Mouse (Mus musculus) lung, embryonic 15.5 days (tissue): ENCODE data around the gene Aptx. TPM values are rescaled to one million over a fixed set of nuclear protein-coding genes. Genes with fewer than 3 reads are reported as not detected.
A peak's percentile ranks its signal among the peaks of the same experiment; 100 is the strongest.

ENCODE experiments used
- ATAC-seq: fragments of 200-750 bp; cut with Nextera tagmentation; 2 replicates; pipeline ENCODE4 v1.8.0; 2017; ENCODE audit warnings: moderate number of reproducible peaks, borderline replicate concordance; ENCODE audit not compliant: low FRiP score, low TSS enrichment; ENCODE audit errors: extremely low read depth
- H3K27ac ChIP-seq: fragments of 300-500 bp; sonication (generic); 2 replicates; pipeline ENCODE4 v1.5.1; 2015; ENCODE audit warnings: moderate library complexity, mild to moderate bottlenecking, inconsistent platforms
- H3K27me3 ChIP-seq: fragments of 300-500 bp; sonication (generic); 2 replicates; pipeline ENCODE4 v1.6.1; 2015; ENCODE audit warnings: inconsistent platforms
- H3K36me3 ChIP-seq: fragments of 300-500 bp; sonication (generic); 2 replicates; pipeline ENCODE4 v1.6.1; 2015; ENCODE audit warnings: inconsistent platforms
- H3K4me1 ChIP-seq: fragments of 300-500 bp; sonication (generic); 2 replicates; pipeline ENCODE4 v1.6.1; 2015; ENCODE audit warnings: inconsistent platforms
- H3K4me2 ChIP-seq: fragments of 300-500 bp; sonication (generic); 2 replicates; pipeline ENCODE4 v1.6.1; 2015; ENCODE audit warnings: inconsistent platforms, mild to moderate bottlenecking, moderate library complexity
- H3K4me3 ChIP-seq: fragments of 300-500 bp; sonication (generic); 2 replicates; pipeline ENCODE4 v1.5.1; 2015; ENCODE audit warnings: mild to moderate bottlenecking, inconsistent platforms
- H3K9ac ChIP-seq: fragments of 300-500 bp; sonication (generic); 2 replicates; pipeline ENCODE4 v1.6.1; 2015; ENCODE audit warnings: inconsistent platforms
- H3K9me3 ChIP-seq: fragments of 300-500 bp; sonication (generic); 2 replicates; pipeline ENCODE4 v1.6.1; 2016; ENCODE audit warnings: inconsistent platforms
- WGBS: fragments of 180-500 bp; shearing (Covaris S2); methylation state at CpG from one replicate; pipeline ENCODE4 v1.1.7; 2015; 5-methylcytosine and 5-hydroxymethylcytosine counted together
- polyA plus RNA-seq: library from polyadenylated mRNA; unstranded; fragments of >200 nt; fragmentation: Nextera tagmentation; extraction: Ambion mirVana; gene quantifications from 2 replicates; pipeline ENCODE4 v1.2.1, GENCODE M21; 2015

Gene Aptx
- polyA plus RNA-seq, 1 experiment from 2014 or later: 28.6 TPM

GRCm38 (mm10) chr4:40701796-40702195 is 1.2 kb downstream of the Aptx start:
- H3K27me3 ChIP-seq: no peaks in the 10 kb centered on the region
- H3K4me1 ChIP-seq: peaks cover 18% of the 10 kb centered on the region
- peak overlapping the region; percentile 67 for H3K4me2 ChIP-seq
- no peak overlapping the region for H3K9ac ChIP-seq
- whole genome bisulfite sequencing: 68% methylated on average over 3 of the region's 3 CpGs
- no peak overlapping the region for H3K27ac ChIP-seq
- no peaks in the 10 kb centered on the region for H3K9me3 ChIP-seq
- H3K36me3 ChIP-seq: no peaks in the 10 kb centered on the region; the same call in 1 of the 2 replicates
- no peak for ATAC-seq
- peak overlapping the region; percentile 61 for H3K4me3 ChIP-seq

- peaks cover 8% of the 10 kb centered on the region for H3K36me3 ChIP-seq
- no peak overlapping the region for H3K27ac ChIP-seq
- no peak overlapping the region for H3K4me3 ChIP-seq
- WGBS: 83% methylated on average over 8 of the region's 8 CpGs
- ATAC-seq: no peak
- no peak overlapping the region for H3K4me2 ChIP-seq
- peaks cover 18% of the 10 kb centered on the region for H3K4me1 ChIP-seq
- H3K9me3 ChIP-seq: no peaks in the 10 kb centered on the region
- H3K27me3 ChIP-seq: no peaks in the 10 kb centered on the region
- H3K9ac ChIP-seq: no peak overlapping the region
These were observed 2.8 kb downstream of the Aptx start for GRCm38 (mm10) chr4:40700216-40700615.

GRCm38 (mm10) chr4:40697059-40697458 is 5.9 kb downstream of the Aptx start:
- ATAC-seq: no peak

GRCm38 (mm10) chr4:40691100-40691499 is 11.9 kb downstream of the Aptx start:
- Histone ChIP-seq H3K36me3 (peaks cover 59% of the 10 kb centered on the region), H3K4me2 (no peak overlapping the region)
- WGBS: 86% methylated on average over 11 of the region's 11 CpGs

More at GRCm38 (mm10) chr4:40697059-40697458, 5.9 kb downstream of the Aptx start:
- Histone ChIP-seq H3K4me2 (no peak overlapping the region), H3K36me3 (peaks cover 32% of the 10 kb centered on the region), H3K4me1 (peaks cover 5% of the 10 kb centered on the region), H3K4me3 (no peak overlapping the region), H3K27ac (no peak overlapping the region), H3K9me3 (no peaks in the 10 kb centered on the region), H3K27me3 (no peaks in the 10 kb centered on the region), H3K9ac (no peak overlapping the region)
- WGBS: 78% methylated on average over 7 of the region's 7 CpGs

GRCm38 (mm10) chr4:40683306-40683705 is 19.7 kb downstream of the Aptx start:
- Histone ChIP-seq H3K4me3 (no peak overlapping the region), H3K4me2 (no peak overlapping the region), H3K27me3 (no peaks in the 10 kb centered on the region), H3K27ac (no peak overlapping the region), H3K36me3 (peaks cover 8% of the 10 kb centered on the region), H3K9me3 (no peaks in the 10 kb centered on the region), H3K4me1 (no peaks in the 10 kb centered on the region), H3K9ac (no peak overlapping the region)
- ATAC-seq: no peak
- 80% methylated on average over 2 of the region's 2 CpGs for WGBS

More at GRCm38 (mm10) chr4:40691100-40691499, 11.9 kb downstream of the Aptx start:
- H3K4me1 ChIP-seq: no peaks in the 10 kb centered on the region
- no peak for ATAC-seq
- H3K27ac ChIP-seq: no peak overlapping the region
- H3K4me3 ChIP-seq: no peak overlapping the region
- no peaks in the 10 kb centered on the region for H3K9me3 ChIP-seq
- no peaks in the 10 kb centered on the region for H3K27me3 ChIP-seq
- H3K9ac ChIP-seq: no peak overlapping the region

- Histone ChIP-seq H3K4me1 (no peaks in the 10 kb centered on the region), H3K9me3 (no peaks in the 10 kb centered on the region)
- 86% methylated on average over 5 of the region's 5 CpGs for WGBS
These were observed 20.6 kb downstream of the Aptx start for GRCm38 (mm10) chr4:40682359-40682758.

GRCm38 (mm10) chr4:40681908-40682307 is 21.1 kb downstream of the Aptx start:
- Histone ChIP-seq H3K4me1 (no peaks in the 10 kb centered on the region), H3K9me3 (no peaks in the 10 kb centered on the region), H3K27ac (no peak overlapping the region), H3K36me3 (peaks cover 8% of the 10 kb centered on the region), H3K4me2 (no peak overlapping the region), H3K9ac (no peak overlapping the region), H3K4me3 (no peak overlapping the region), H3K27me3 (no peaks in the 10 kb centered on the region)
- ATAC-seq: no peak
- 10% methylated on average over 3 of the region's 3 CpGs for WGBS

More at GRCm38 (mm10) chr4:40682359-40682758, 20.6 kb downstream of the Aptx start:
- Histone ChIP-seq H3K4me3 (no peak overlapping the region), H3K27ac (no peak overlapping the region), H3K27me3 (no peaks in the 10 kb centered on the region), H3K4me2 (no peak overlapping the region), H3K9ac (no peak overlapping the region), H3K36me3 (peaks cover 8% of the 10 kb centered on the region)
- ATAC-seq: no peak

- ATAC-seq: no peak
- Histone ChIP-seq H3K27me3 (no peaks in the 10 kb centered on the region), H3K4me3 (no peak overlapping the region), H3K9ac (no peak overlapping the region), H3K27ac (no peak overlapping the region), H3K36me3 (no peaks in the 10 kb centered on the region), H3K4me1 (no peaks in the 10 kb centered on the region; the same call in 1 of the 2 replicates), H3K4me2 (no peak overlapping the region), H3K9me3 (no peaks in the 10 kb centered on the region)
- WGBS: 55% methylated on average over 5 of the region's 5 CpGs
These were observed 22.6 kb downstream of the Aptx start for GRCm38 (mm10) chr4:40680250-40680860.

GRCm38 (mm10) chr4:40677132-40677531 is 25.9 kb downstream of the Aptx start:
- no peak overlapping the region for H3K9ac ChIP-seq
- H3K4me1 ChIP-seq: no peaks in the 10 kb centered on the region; the same call in 1 of the 2 replicates
- no peak for ATAC-seq
- H3K4me3 ChIP-seq: no peak overlapping the region
- H3K9me3 ChIP-seq: no peaks in the 10 kb centered on the region
- no peaks in the 10 kb centered on the region for H3K27me3 ChIP-seq
- no peak overlapping the region for H3K27ac ChIP-seq
- WGBS: 34% methylated on average over 5 of the region's 5 CpGs
- H3K36me3 ChIP-seq: no peaks in the 10 kb centered on the region
- no peak overlapping the region for H3K4me2 ChIP-seq

- Histone ChIP-seq H3K27me3 (no peaks in the 10 kb centered on the region), H3K4me2 (no peak overlapping the region), H3K9me3 (no peaks in the 10 kb centered on the region), H3K27ac (no peak overlapping the region), H3K36me3 (no peaks in the 10 kb centered on the region), H3K4me1 (no peaks in the 10 kb centered on the region; the same call in 1 of the 2 replicates), H3K4me3 (no peak overlapping the region), H3K9ac (no peak overlapping the region)
- ATAC-seq: no peak
- 20% methylated on average over 14 of the region's 14 CpGs for WGBS
These were observed 26.7 kb downstream of the Aptx start for GRCm38 (mm10) chr4:40676338-40676737.

- H3K27ac ChIP-seq: no peak overlapping the region
- no peak overlapping the region for H3K4me3 ChIP-seq
- no peak overlapping the region for H3K4me2 ChIP-seq
- no peaks in the 10 kb centered on the region for H3K36me3 ChIP-seq
- no peaks in the 10 kb centered on the region for H3K9me3 ChIP-seq
- no peak overlapping the region for H3K9ac ChIP-seq
- ATAC-seq: no peak
- WGBS: 91% methylated on average over 5 of the region's 5 CpGs
- H3K27me3 ChIP-seq: no peaks in the 10 kb centered on the region
- H3K4me1 ChIP-seq: no peaks in the 10 kb centered on the region; the same call in 1 of the 2 replicates
These were observed 29.5 kb downstream of the Aptx start for GRCm38 (mm10) chr4:40673526-40673925.

GRCm38 (mm10) chr4:40666237-40667012 is 36.6 kb downstream of the Aptx start:
- Histone ChIP-seq H3K27me3 (no peaks in the 10 kb centered on the region), H3K27ac (0 out of 2 replicates have a peak overlapping the region, but pooled peaks have one; percentile 41), H3K9me3 (no peaks in the 10 kb centered on the region), H3K4me3 (no peak overlapping the region), H3K9ac (no peak overlapping the region), H3K36me3 (no peaks in the 10 kb centered on the region), H3K4me2 (no peak overlapping the region), H3K4me1 (no peaks in the 10 kb centered on the region)
- WGBS: 58% methylated on average over 9 of the region's 9 CpGs
- peak; percentile 87; the same call in 1 of the 2 replicates for ATAC-seq
